ENCODE assay signal across 19 mouse cellular contexts in genomic region chr13:28517161-28517560, GRCm38 (mm10).
A peak's percentile ranks its signal among the peaks of the same experiment; 100 is the strongest.
DNase-seq lines count a peak whose midpoint lies in the region; ATAC-seq lines count a peak whose summit lies in the region.
"Had no signal": no experiment of that assay in that cellular context is flagged by ENCODE, and none has a peak within 500 bp of the region (broad histone marks: within the 10 kb centered on the region; RNA-seq: fewer than 3 reads in every experiment).

No protein-coding gene starts in this region.

- DNase-seq in midbrain, embryonic 14.5 days: no peak
- DNase-seq in midbrain, embryonic 11.5 days (ENCODE audit: low spot score, missing footprints): no peak
- DNase-seq in naive thymus-derived CD4-positive, alpha-beta T cell, adult 2 months (ENCODE audit: low read depth): peak; percentile 47
- DNase-seq in cerebellum, postnatal 14 days: no peak
- DNase-seq: adrenal gland, postnatal 36 days; cerebellum, adult 18-20 months; cerebellum, postnatal 36 days; forebrain, postnatal 0 days; kidney, adult 2 months; kidney, postnatal 14 days; liver, postnatal 0 days had no signal

- 0 out of 2 replicates have a peak overlapping the region, but pooled peaks have one; percentile 9 for H3K27ac ChIP-seq in forebrain, embryonic 15.5 days (replicated peaks)
- no peak overlapping the region for H3K27ac ChIP-seq in forebrain, embryonic 12.5 days
- 0 out of 2 replicates have a peak overlapping the region, but pooled peaks have one; percentile 10 for H3K27ac ChIP-seq in midbrain, embryonic 14.5 days (replicated peaks; ENCODE audit: low read depth, low read length)
- no peak overlapping the region; the same call in 1 of the 2 replicates for H3K27ac ChIP-seq in midbrain, embryonic 11.5 days (ENCODE audit: low read depth, low read length)
- H3K27ac ChIP-seq: heart, embryonic 13.5 days had no signal

- H3K36me3 ChIP-seq in forebrain, embryonic 15.5 days: no peaks in the 10 kb centered on the region
- H3K36me3 ChIP-seq in forebrain, embryonic 12.5 days (replicated peaks): no peaks in the 10 kb centered on the region
- no peaks in the 10 kb centered on the region for H3K36me3 ChIP-seq in midbrain, embryonic 14.5 days (ENCODE audit: control insufficient read depth, insufficient read depth, low read length)
- no peaks in the 10 kb centered on the region for H3K36me3 ChIP-seq in midbrain, embryonic 11.5 days (ENCODE audit: control insufficient read depth, insufficient read depth, low read length)
- H3K36me3 ChIP-seq: G1E; heart, embryonic 13.5 days had no signal

- H3K4me2 ChIP-seq in forebrain, embryonic 15.5 days (replicated peaks): no peak overlapping the region
- no peak overlapping the region for H3K4me2 ChIP-seq in forebrain, embryonic 12.5 days
- H3K4me2 ChIP-seq in midbrain, embryonic 14.5 days (ENCODE audit: low read length): no peak overlapping the region
- no peak overlapping the region for H3K4me2 ChIP-seq in midbrain, embryonic 11.5 days
- H3K4me2 ChIP-seq: heart, embryonic 13.5 days had no signal

- WGBS in forebrain, embryonic 15.5 days: 64% methylated on average over 6 of the region's 6 CpGs
- WGBS in forebrain, embryonic 12.5 days: 85% methylated on average over 6 of the region's 6 CpGs
- 83% methylated on average over 6 of the region's 6 CpGs for WGBS in midbrain, embryonic 14.5 days
- WGBS in midbrain, embryonic 11.5 days: 83% methylated on average over 6 of the region's 6 CpGs

- peaks cover 16% of the 10 kb centered on the region for H3K4me1 ChIP-seq in forebrain, embryonic 15.5 days
- H3K4me1 ChIP-seq in forebrain, embryonic 12.5 days: peaks cover 14% of the 10 kb centered on the region
- no peaks in the 10 kb centered on the region for H3K4me1 ChIP-seq in midbrain, embryonic 14.5 days (ENCODE audit: control insufficient read depth, insufficient read depth, low read length)
- peaks cover 5% of the 10 kb centered on the region for H3K4me1 ChIP-seq in midbrain, embryonic 11.5 days (ENCODE audit: control insufficient read depth, insufficient read depth, low read length)

- H3K9me3 ChIP-seq in forebrain, embryonic 15.5 days: no peaks in the 10 kb centered on the region
- H3K9me3 ChIP-seq in forebrain, embryonic 12.5 days: no peaks in the 10 kb centered on the region
- H3K9me3 ChIP-seq in midbrain, embryonic 14.5 days (ENCODE audit: control insufficient read depth, low read length): no peaks in the 10 kb centered on the region
- no peaks in the 10 kb centered on the region for H3K9me3 ChIP-seq in midbrain, embryonic 11.5 days (ENCODE audit: control insufficient read depth, low read length)
- H3K9me3 ChIP-seq: G1E; heart, embryonic 13.5 days had no signal

- no peaks in the 10 kb centered on the region for H3K27me3 ChIP-seq in forebrain, embryonic 15.5 days
- no peaks in the 10 kb centered on the region for H3K27me3 ChIP-seq in forebrain, embryonic 12.5 days
- no peaks in the 10 kb centered on the region for H3K27me3 ChIP-seq in midbrain, embryonic 14.5 days (ENCODE audit: control insufficient read depth, insufficient read depth, low read length)
- H3K27me3 ChIP-seq in midbrain, embryonic 11.5 days (ENCODE audit: control insufficient read depth, insufficient read depth, low read length): no peaks in the 10 kb centered on the region
- H3K27me3 ChIP-seq: heart, embryonic 13.5 days had no signal

- no peak overlapping the region for H3K4me3 ChIP-seq in forebrain, embryonic 15.5 days
- no peak overlapping the region for H3K4me3 ChIP-seq in forebrain, embryonic 12.5 days (replicated peaks)
- H3K4me3 ChIP-seq in midbrain, embryonic 14.5 days (replicated peaks; ENCODE audit: low read depth, low read length): no peak overlapping the region
- H3K4me3 ChIP-seq in midbrain, embryonic 11.5 days (ENCODE audit: low read depth, low read length): no peak overlapping the region
- H3K4me3 ChIP-seq: erythroblast, embryonic 14.5 days; heart, embryonic 13.5 days had no signal

- no peak for ATAC-seq in forebrain, embryonic 15.5 days (replicated peaks)
- no peak for ATAC-seq in forebrain, embryonic 12.5 days (ENCODE audit: low FRiP score)
- no peak for ATAC-seq in midbrain, embryonic 14.5 days (ENCODE audit: low FRiP score, low TSS enrichment)
- no peak for ATAC-seq in midbrain, embryonic 11.5 days (ENCODE audit: low FRiP score)
- no peak for ATAC-seq in megakaryocyte progenitor cell, adult 5-6 weeks (replicated peaks; ENCODE audit: poor library complexity)
- ATAC-seq: CD4-positive, CD25-positive, alpha-beta regulatory T cell, adult 4 months; inflammation-experienced regulatory T-cells, adult 6 months; liver, postnatal 0 days had no signal

- no peak overlapping the region for H3K9ac ChIP-seq in forebrain, embryonic 15.5 days (replicated peaks)
- no peak overlapping the region for H3K9ac ChIP-seq in forebrain, embryonic 12.5 days
- H3K9ac ChIP-seq in midbrain, embryonic 14.5 days (replicated peaks; ENCODE audit: low read length): no peak overlapping the region
- no peak overlapping the region for H3K9ac ChIP-seq in midbrain, embryonic 11.5 days (ENCODE audit: low read length)
- H3K9ac ChIP-seq: forebrain, postnatal 0 days; heart, embryonic 13.5 days; liver, postnatal 0 days had no signal

Comparison
In these comparisons a context has a peak if more than half of its experiments do, and no peak if none do; other contexts are left out.
1. H3K27ac ChIP-seq: peak in forebrain, embryonic 15.5 days (single experiment) and midbrain, embryonic 14.5 days (single experiment); none in forebrain, embryonic 12.5 days (single experiment) and midbrain, embryonic 11.5 days (single experiment).